Mouse (Mus musculus): Measurements from ENCODE around the gene Vmn1r132. TPM values are rescaled to one million over a fixed set of nuclear protein-coding genes. Genes with fewer than 3 reads are reported as not detected.
"Not testable (repeated sequence)": the region's sequence is repeated elsewhere in the genome, so short reads cannot be mapped to it uniquely, and the experiment has no call there.

The Vmn1r132 gene
- not detected in 2 replicates for polyA plus RNA-seq (2012; rRNA removed)

- WGBS: no CpG with 5 or more reads among the region's 3 CpGs
- DNase-seq; H3K4me1 ChIP-seq (ENCODE audit: control insufficient read depth, insufficient read depth, low read length); H3K4me3 ChIP-seq (replicated peaks; ENCODE audit: extremely low read depth, low read depth, low read length): not testable (repeated sequence)
Measured at GRCm38 (mm10) chr7:21613792-21614191, at the start of gene Vmn1r132. Vmn1r132 (plus strand) TSS chr7:21614092.

Other genes starting within 250 kb of the Vmn1r132 start
- not detected in 2 replicates for gene Gm6882, start 181.3 kb upstream of the Vmn1r132 start, polyA plus RNA-seq (2012; rRNA removed)
- not detected in 2 replicates for gene Vmn1r130, start 102.3 kb upstream of the Vmn1r132 start, polyA plus RNA-seq (2012; rRNA removed)
- not detected in 2 replicates for gene Vmn1r131, start 68.0 kb upstream of the Vmn1r132 start, polyA plus RNA-seq (2012; rRNA removed)
- gene Gm4175, start 147.4 kb downstream of the Vmn1r132 start, polyA plus RNA-seq (2012; rRNA removed): not detected in 2 replicates
- not detected in 2 replicates for gene Gm4177, start 182.6 kb downstream of the Vmn1r132 start, polyA plus RNA-seq (2012; rRNA removed)
- not detected in 2 replicates for gene Vmn1r135, start 218.3 kb downstream of the Vmn1r132 start, polyA plus RNA-seq (2012; rRNA removed)
- not detected in 2 replicates for gene Gm5725, start 230.2 kb downstream of the Vmn1r132 start, polyA plus RNA-seq (2012; rRNA removed)